Mouse (Mus musculus): ENCODE measurements around the gene Tesk2. TPM values are rescaled to one million over a fixed set of nuclear protein-coding genes. Genes with fewer than 3 reads are reported as not detected.
A peak's percentile ranks its signal among the peaks of the same experiment; 100 is the strongest.

Gene Tesk2
- polyA plus RNA-seq, 1 experiment from 2014 or later = 7.7 TPM

DNA sequence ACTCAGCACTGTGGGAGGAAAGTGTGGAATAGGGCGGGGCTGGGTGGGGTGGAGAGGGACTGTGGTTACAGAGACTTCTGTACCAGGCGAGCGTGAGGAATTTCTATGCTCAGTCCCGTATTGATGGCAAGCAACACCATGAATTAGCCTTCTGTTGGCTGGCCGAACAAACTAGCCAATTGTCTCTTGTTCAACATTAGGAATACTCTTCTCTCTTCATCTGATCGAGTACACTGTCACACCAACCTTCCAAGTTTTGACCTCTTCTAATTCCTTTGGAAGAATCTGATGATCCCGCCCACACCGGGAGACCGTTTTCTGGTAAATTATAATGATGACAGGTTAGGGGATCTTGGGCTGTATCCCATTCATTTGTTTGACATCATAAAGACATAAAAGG, 13.1 kb upstream of the Tesk2 start:
- DNase-seq (ENCODE audit: low spot score) (no peak), ATAC-seq (ENCODE audit: low FRiP score) (peak; percentile 4; the same call in 1 of the 2 replicates)
- no peaks in the 10 kb centered on the region for H3K27me3 ChIP-seq (ENCODE audit: control insufficient read depth, insufficient read depth, low read length)
- 23% methylated on average over 9 of the region's 9 CpGs for WGBS
- H3K4me1 ChIP-seq (replicated peaks; ENCODE audit: control insufficient read depth, insufficient read depth, low read length) = peaks cover 2% of the 10 kb centered on the region; the same call in 1 of the 2 replicates
- peak overlapping the region; percentile 74 for H3K4me2 ChIP-seq (replicated peaks; ENCODE audit: low read depth, low read length)
- H3K4me3 ChIP-seq (ENCODE audit: low read depth, low read length) = peak overlapping the region; percentile 59
- H3K27ac ChIP-seq (ENCODE audit: low read depth, low read length) = 0 out of 2 replicates have a peak overlapping the region, but pooled peaks have one; percentile 17
- no peaks in the 10 kb centered on the region for H3K9me3 ChIP-seq (ENCODE audit: control insufficient read depth, low read length)
- peak overlapping the region; percentile 70 for H3K9ac ChIP-seq (ENCODE audit: low read depth, low read length)
- no peaks in the 10 kb centered on the region for H3K36me3 ChIP-seq (ENCODE audit: control insufficient read depth, insufficient read depth, low read length)

DNA sequence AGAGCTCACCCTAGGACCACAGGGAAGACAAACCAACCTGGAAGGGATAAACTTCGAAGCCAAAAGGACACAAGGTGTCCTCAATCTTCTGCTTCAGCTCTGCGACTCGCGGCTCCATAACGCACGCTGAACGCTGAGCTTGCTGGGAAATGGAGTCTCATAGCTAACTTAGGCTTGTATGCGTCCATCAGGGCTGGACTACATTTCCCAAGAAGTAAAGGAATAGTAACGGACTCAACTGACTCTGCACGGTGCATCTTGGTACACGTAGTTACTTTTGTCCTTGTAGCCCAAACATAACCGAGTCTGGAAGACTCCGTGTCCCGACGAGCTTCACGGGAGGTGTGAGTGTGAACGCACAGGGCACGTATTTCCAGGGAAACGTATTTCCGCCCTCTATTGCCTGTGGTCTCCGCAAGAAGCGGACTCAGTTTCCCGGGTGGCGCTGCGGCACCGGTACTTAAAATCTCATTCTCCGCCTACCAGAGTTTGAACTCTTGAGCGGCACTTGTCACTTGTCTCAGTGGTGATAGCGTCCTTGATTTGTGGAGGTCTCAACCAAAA, 12.5 kb upstream of the Tesk2 start, which contains the start of the genes Mmachc and Ccdc163:
Gene Mmachc (minus strand): TSS at position 206 of the 564 bp plus-strand sequence.
Gene Ccdc163 (plus strand): TSS at position 309 of the 564 bp plus-strand sequence.
- peak; percentile 99 for ATAC-seq (ENCODE audit: low FRiP score)
- H3K27ac ChIP-seq (ENCODE audit: low read depth, low read length) = 0 out of 2 replicates have a peak within 1 kb of the TSS, but pooled peaks have one; percentile 17
- H3K4me2 ChIP-seq (replicated peaks; ENCODE audit: low read depth, low read length) = peak within 1 kb of the TSS; percentile 74
- under 1% methylated on average over 29 of the region's 29 CpGs for WGBS
- H3K27me3 ChIP-seq (ENCODE audit: control insufficient read depth, insufficient read depth, low read length) = no peaks in the 10 kb centered on the region
- peaks cover 2% of the 10 kb centered on the region; the same call in 1 of the 2 replicates for H3K4me1 ChIP-seq (replicated peaks; ENCODE audit: control insufficient read depth, insufficient read depth, low read length)
- peak; percentile 88 for DNase-seq (ENCODE audit: low spot score)
- peak within 1 kb of the TSS; percentile 70 for H3K9ac ChIP-seq (ENCODE audit: low read depth, low read length)
- peak within 1 kb of the TSS; percentile 59 for H3K4me3 ChIP-seq (ENCODE audit: low read depth, low read length)
- H3K9me3 ChIP-seq (ENCODE audit: control insufficient read depth, low read length) = no peaks in the 10 kb centered on the region
- H3K36me3 ChIP-seq (ENCODE audit: control insufficient read depth, insufficient read depth, low read length) = no peaks in the 10 kb centered on the region

DNA sequence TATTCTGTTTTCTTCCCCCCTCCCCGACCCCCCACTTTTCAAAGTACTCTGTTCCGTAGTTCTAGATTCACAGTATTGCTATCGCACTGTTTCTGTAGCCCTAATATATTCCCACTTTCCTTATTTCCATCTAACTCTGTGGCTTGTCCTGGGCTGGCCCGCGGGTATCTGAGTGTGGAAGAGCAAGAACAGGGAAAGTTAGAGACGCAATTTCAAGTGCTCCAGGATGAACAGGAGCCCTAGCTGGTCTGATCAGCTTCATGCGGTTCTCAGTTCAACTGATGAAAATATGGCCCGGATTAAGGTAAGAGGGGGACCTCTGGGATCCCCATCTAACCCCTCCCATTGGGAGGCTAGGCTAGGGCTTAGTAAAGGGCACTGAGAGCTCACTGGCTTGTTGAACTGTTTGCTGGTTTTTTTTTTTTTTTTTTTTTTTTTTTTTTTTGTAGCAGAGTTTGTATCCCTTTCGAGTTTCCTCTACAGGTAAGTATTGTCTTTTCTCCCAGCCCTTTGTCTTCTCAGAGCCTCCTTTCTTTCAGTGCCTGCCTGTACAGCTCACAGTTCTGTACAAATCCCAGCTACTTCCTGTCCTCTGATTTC, 11.9 kb upstream of the Tesk2 start:
- 10% methylated on average over 9 of the region's 9 CpGs for WGBS
- Histone ChIP-seq H3K9ac (ENCODE audit: low read depth, low read length) (peak overlapping the region; percentile 51), H3K4me1 (replicated peaks; ENCODE audit: control insufficient read depth, insufficient read depth, low read length) (peaks cover 2% of the 10 kb centered on the region; the same call in 1 of the 2 replicates), H3K36me3 (ENCODE audit: control insufficient read depth, insufficient read depth, low read length) (no peaks in the 10 kb centered on the region), H3K9me3 (ENCODE audit: control insufficient read depth, low read length) (no peaks in the 10 kb centered on the region), H3K27ac (ENCODE audit: low read depth, low read length) (no peak overlapping the region), H3K4me2 (replicated peaks; ENCODE audit: low read depth, low read length) (peak overlapping the region; percentile 72), H3K4me3 (ENCODE audit: low read depth, low read length) (peak overlapping the region; percentile 59), H3K27me3 (ENCODE audit: control insufficient read depth, insufficient read depth, low read length) (no peaks in the 10 kb centered on the region)
- DNase-seq (ENCODE audit: low spot score) = no peak
- peak; percentile 33 for ATAC-seq (ENCODE audit: low FRiP score)

DNA sequence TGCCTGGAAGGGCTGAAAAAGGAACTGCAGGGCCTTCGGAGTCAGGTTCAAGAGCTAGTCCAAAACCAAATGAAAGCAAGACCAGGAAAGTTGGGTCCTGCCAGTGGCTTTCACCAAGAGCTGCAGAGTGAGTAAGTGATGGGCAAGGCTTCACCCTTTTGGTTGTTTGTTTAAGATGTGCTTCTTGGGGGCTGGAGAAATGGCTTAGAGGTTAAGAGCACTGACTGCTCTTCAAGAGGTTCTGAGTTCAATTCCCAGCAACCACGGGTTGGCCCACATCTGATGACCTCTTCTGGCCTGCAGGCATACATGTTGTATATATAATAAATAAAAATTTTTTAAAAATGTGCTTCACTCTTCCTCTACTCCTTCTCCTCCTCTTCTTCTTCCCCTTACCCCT, 10.6 kb upstream of the Tesk2 start:
- DNase-seq (ENCODE audit: low spot score) (no peak), ATAC-seq (ENCODE audit: low FRiP score) (no peak)
- Histone ChIP-seq H3K4me1 (replicated peaks; ENCODE audit: control insufficient read depth, insufficient read depth, low read length) (peaks cover 2% of the 10 kb centered on the region; the same call in 1 of the 2 replicates), H3K27me3 (ENCODE audit: control insufficient read depth, insufficient read depth, low read length) (no peaks in the 10 kb centered on the region), H3K9me3 (ENCODE audit: control insufficient read depth, low read length) (no peaks in the 10 kb centered on the region), H3K4me2 (replicated peaks; ENCODE audit: low read depth, low read length) (no peak overlapping the region), H3K36me3 (ENCODE audit: control insufficient read depth, insufficient read depth, low read length) (no peaks in the 10 kb centered on the region), H3K4me3 (ENCODE audit: low read depth, low read length) (no peak overlapping the region), H3K27ac (ENCODE audit: low read depth, low read length) (no peak overlapping the region), H3K9ac (ENCODE audit: low read depth, low read length) (no peak overlapping the region)
- WGBS = 89% methylated on average over 2 of the region's 2 CpGs

DNA sequence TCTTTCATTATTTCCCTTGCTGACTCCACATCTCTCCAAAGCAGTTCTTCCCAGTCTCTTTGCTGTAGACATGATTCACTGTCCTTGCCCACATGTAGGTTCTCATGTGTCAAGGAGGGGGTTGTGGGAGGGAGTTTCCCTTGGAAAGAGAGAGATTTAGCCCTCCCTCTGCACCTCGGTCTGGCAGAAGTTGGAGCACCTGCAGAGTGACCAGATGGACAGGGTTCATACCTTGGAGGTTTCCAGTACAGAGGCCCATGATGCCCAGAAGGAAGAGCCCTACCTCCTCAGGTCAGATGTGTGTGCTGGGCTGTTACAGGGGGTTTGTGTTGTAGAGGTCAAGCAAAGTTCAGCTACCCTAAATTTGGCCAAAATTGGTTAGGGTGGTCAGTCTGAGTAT, 8.2 kb upstream of the Tesk2 start:
- no peak for DNase-seq (ENCODE audit: low spot score)

DNA sequence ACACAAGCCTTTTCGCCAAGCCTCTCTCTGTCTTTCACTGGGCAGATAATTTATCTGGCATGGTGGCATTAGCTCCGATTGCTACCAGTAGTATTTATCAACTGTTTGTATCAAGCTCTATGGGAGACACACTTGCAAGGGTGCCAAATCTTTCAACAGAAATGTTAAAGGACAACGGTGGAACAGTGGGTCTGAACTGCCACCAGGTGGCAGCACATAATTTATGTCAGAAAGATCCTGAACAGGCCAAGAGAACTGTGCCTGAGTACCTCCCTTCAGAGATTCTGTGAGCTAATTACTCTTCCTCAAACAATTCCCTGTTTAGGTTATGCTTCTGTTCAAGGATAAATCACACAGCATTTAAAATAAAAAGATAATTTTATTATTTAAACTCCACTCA, 1.4 kb upstream of the Tesk2 start:
- Histone ChIP-seq H3K27me3 (ENCODE audit: control insufficient read depth, insufficient read depth, low read length) (0 out of 2 replicates have a peak, but pooled peaks cover 2% of the 10 kb centered on the region), H3K4me1 (replicated peaks; ENCODE audit: control insufficient read depth, insufficient read depth, low read length) (0 out of 2 replicates have a peak, but pooled peaks cover 2% of the 10 kb centered on the region), H3K9me3 (ENCODE audit: control insufficient read depth, low read length) (no peaks in the 10 kb centered on the region), H3K36me3 (ENCODE audit: control insufficient read depth, insufficient read depth, low read length) (no peaks in the 10 kb centered on the region), H3K27ac (ENCODE audit: low read depth, low read length) (no peak overlapping the region), H3K4me3 (ENCODE audit: low read depth, low read length) (no peak overlapping the region), H3K9ac (ENCODE audit: low read depth, low read length) (no peak overlapping the region), H3K4me2 (replicated peaks; ENCODE audit: low read depth, low read length) (no peak overlapping the region)
- DNase-seq (ENCODE audit: low spot score) = peak; percentile 81
- WGBS = 21% methylated on average over 3 of the region's 3 CpGs
- ATAC-seq (ENCODE audit: low FRiP score) = no peak

More for the DNA sequence above, 8.2 kb upstream of the Tesk2 start:
- Histone ChIP-seq H3K4me3 (ENCODE audit: low read depth, low read length) (no peak overlapping the region), H3K4me2 (replicated peaks; ENCODE audit: low read depth, low read length) (no peak overlapping the region), H3K9ac (ENCODE audit: low read depth, low read length) (no peak overlapping the region), H3K27ac (ENCODE audit: low read depth, low read length) (no peak overlapping the region), H3K9me3 (ENCODE audit: control insufficient read depth, low read length) (no peaks in the 10 kb centered on the region), H3K27me3 (ENCODE audit: control insufficient read depth, insufficient read depth, low read length) (no peaks in the 10 kb centered on the region), H3K4me1 (replicated peaks; ENCODE audit: control insufficient read depth, insufficient read depth, low read length) (peaks cover 2% of the 10 kb centered on the region; the same call in 1 of the 2 replicates), H3K36me3 (ENCODE audit: control insufficient read depth, insufficient read depth, low read length) (no peaks in the 10 kb centered on the region)
- ATAC-seq (ENCODE audit: low FRiP score) = no peak
- 80% methylated on average over 1 of the region's 1 CpGs for WGBS

DNA sequence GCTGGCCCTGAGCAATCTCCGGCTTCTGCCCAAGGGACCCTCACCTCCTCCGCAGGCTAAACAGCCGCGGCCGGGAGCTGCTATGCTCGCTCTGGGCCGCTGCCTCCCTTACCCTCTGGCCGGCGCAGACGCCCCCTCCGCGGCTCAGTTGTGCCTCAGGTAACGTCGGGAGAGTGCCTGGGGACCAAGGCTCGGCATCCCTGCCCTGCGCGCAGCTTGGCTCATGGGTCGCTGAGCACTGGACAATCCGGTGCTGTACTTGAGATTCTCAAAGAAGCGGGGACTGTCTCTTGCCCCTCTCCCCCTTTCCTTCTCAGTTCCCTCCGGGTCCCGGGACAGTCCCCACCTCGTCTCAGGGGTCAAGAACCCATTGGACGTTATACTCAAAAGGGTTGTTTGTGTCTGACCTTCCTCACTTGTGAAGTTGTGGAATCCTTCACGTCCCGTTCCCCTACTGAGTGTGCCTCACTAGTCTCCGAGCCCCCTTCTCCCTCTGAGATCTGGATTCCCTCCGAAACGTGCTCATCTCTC, 415 bp downstream of the Tesk2 start:
- ATAC-seq (ENCODE audit: low FRiP score) (no peak; the same call in 1 of the 2 replicates), DNase-seq (ENCODE audit: low spot score) (no peak)
- peak overlapping the region; percentile 67 for H3K4me3 ChIP-seq (ENCODE audit: low read depth, low read length)
- H3K9ac ChIP-seq (ENCODE audit: low read depth, low read length) = peak overlapping the region; percentile 74
- H3K4me1 ChIP-seq (replicated peaks; ENCODE audit: control insufficient read depth, insufficient read depth, low read length) = 0 out of 2 replicates have a peak, but pooled peaks cover 2% of the 10 kb centered on the region
- 0 out of 2 replicates have a peak, but pooled peaks cover 2% of the 10 kb centered on the region for H3K27me3 ChIP-seq (ENCODE audit: control insufficient read depth, insufficient read depth, low read length)
- H3K27ac ChIP-seq (ENCODE audit: low read depth, low read length) = peak overlapping the region; percentile 65; the same call in 1 of the 2 replicates
- no peaks in the 10 kb centered on the region for H3K36me3 ChIP-seq (ENCODE audit: control insufficient read depth, insufficient read depth, low read length)
- H3K4me2 ChIP-seq (replicated peaks; ENCODE audit: low read depth, low read length) = peak overlapping the region; percentile 86
- H3K9me3 ChIP-seq (ENCODE audit: control insufficient read depth, low read length) = no peaks in the 10 kb centered on the region
- WGBS = under 1% methylated on average over 29 of the region's 29 CpGs

DNA sequence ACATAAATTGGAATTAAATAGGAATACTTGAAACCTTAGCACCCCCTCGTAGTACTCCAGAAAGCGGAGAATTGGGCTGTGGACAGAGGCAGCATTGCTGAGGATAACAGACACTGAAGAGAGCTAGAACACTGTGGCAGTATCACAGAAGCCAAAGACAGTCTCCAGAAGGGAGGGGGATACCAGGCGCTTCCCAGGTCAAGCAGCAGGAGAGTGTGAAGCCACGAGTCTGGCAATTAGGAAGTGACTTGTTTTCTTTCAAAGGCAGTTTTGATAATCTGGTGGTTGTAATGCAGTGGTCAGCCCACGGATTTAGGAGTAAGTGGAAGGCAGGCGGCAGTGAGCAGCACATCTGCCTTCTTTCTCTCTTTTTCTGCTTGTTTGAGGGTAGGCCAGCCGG, 1.5 kb downstream of the Tesk2 start:
- Histone ChIP-seq H3K9ac (ENCODE audit: low read depth, low read length) (no peak overlapping the region), H3K4me1 (replicated peaks; ENCODE audit: control insufficient read depth, insufficient read depth, low read length) (0 out of 2 replicates have a peak, but pooled peaks cover 2% of the 10 kb centered on the region), H3K4me3 (ENCODE audit: low read depth, low read length) (no peak overlapping the region), H3K27ac (ENCODE audit: low read depth, low read length) (no peak overlapping the region), H3K36me3 (ENCODE audit: control insufficient read depth, insufficient read depth, low read length) (no peaks in the 10 kb centered on the region), H3K4me2 (replicated peaks; ENCODE audit: low read depth, low read length) (no peak overlapping the region), H3K27me3 (ENCODE audit: control insufficient read depth, insufficient read depth, low read length) (0 out of 2 replicates have a peak, but pooled peaks cover 2% of the 10 kb centered on the region), H3K9me3 (ENCODE audit: control insufficient read depth, low read length) (no peaks in the 10 kb centered on the region)
- WGBS = 41% methylated on average over 7 of the region's 7 CpGs
- DNase-seq (ENCODE audit: low spot score) (no peak), ATAC-seq (ENCODE audit: low FRiP score) (no peak)
